Mouse (Mus musculus): ENCODE data around the gene Rab14. TPM values are rescaled to one million over a fixed set of nuclear protein-coding genes. Genes with fewer than 3 reads are reported as not detected.

Rab14 gene
- polyA plus RNA-seq (2015; fragmentation: Nextera tagmentation; extraction: Ambion mirVana): 292 and 332 TPM in 2 replicates

DNA sequence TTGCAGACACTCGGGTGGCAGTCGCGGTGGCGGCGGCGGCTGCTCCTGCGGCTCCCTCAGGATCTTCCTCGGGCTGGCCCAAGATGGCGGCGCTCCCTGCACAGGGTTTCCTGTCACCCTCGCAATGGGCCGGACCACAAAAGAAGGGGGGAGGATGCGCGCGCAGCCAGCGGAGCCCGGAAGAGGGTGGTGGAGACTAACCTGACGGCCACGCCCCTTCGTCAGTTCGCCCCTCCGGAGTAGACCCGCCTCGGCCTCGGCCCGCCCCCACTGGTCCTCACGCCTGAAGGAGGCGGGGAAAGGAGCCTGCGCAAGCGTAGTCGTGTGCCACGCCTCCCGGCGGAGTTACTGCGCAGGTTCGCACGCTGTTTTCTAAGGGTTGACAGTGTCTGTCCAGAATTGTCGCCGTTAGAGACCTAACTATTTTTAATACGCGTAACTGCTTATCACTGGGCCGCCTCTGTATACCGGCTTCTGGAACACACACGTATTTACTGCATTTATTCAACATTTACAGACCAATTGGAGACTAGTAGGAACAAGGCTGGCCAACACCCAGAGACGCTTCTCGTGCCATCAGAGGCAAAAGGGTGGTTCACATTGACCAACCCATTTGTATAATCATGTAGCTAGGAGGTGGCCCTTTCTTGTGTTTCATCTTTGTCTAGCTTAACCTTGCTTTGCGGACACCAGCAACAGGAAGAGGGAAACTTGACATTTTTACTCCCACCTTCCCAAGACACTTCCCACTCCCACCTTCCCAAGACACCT lies at the start of gene Rab14:
TSS of gene Rab14 (minus strand) at position 223 of the 771 bp plus-strand sequence.
- no peaks in the 10 kb centered on the region for H3K27me3 ChIP-seq (ENCODE audit: control insufficient read depth, insufficient read depth, low read length)
- peak within 1 kb of the TSS; percentile 99 for H3K9ac ChIP-seq (ENCODE audit: low read length)
- WGBS: under 1% methylated on average over 45 of the region's 47 CpGs
- H3K4me2 ChIP-seq (ENCODE audit: low read depth, low read length): peak within 1 kb of the TSS; percentile 97
- H3K4me3 ChIP-seq (replicated peaks; ENCODE audit: low read length): peak within 1 kb of the TSS; percentile 87
- H3K27ac ChIP-seq (ENCODE audit: low read length): peak within 1 kb of the TSS; percentile 96
- peaks cover 7% of the 10 kb centered on the region; the same call in 1 of the 2 replicates for H3K4me1 ChIP-seq (ENCODE audit: control insufficient read depth, insufficient read depth, low read length)
- peak; percentile 98 for ATAC-seq (ENCODE audit: insufficient read depth, low FRiP score)
- no peaks in the 10 kb centered on the region for H3K36me3 ChIP-seq (ENCODE audit: control insufficient read depth, insufficient read depth, low read length)
- no peaks in the 10 kb centered on the region for H3K9me3 ChIP-seq (replicated peaks; ENCODE audit: control insufficient read depth, low read length)

DNA sequence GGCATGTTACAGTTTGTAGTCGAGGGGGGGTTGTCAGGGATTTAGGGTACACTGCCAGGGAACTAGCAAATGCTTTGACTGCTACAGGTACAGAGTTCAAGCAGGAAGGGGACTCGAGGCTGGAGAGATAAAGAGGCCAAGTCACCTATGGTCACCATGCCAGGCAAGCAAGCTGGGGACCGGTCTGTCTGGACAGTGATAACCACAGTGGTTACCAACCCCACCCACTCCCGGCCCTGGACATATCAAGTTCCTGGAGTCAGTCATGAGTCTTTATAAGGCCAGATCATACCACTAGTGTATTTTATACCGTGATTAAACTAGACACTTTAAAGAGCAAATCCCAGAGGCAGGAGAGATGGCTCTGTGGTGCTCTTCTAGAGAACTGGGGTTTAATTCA lies 46.8 kb upstream of the Rab14 start:
- 0 out of 2 replicates have a peak, but pooled peaks have one; percentile 33 for ATAC-seq (ENCODE audit: insufficient read depth, low FRiP score)
- Histone ChIP-seq H3K27ac (ENCODE audit: low read length) (no peak overlapping the region), H3K4me3 (replicated peaks; ENCODE audit: low read length) (no peak overlapping the region), H3K27me3 (ENCODE audit: control insufficient read depth, insufficient read depth, low read length) (no peaks in the 10 kb centered on the region), H3K9me3 (replicated peaks; ENCODE audit: control insufficient read depth, low read length) (no peaks in the 10 kb centered on the region), H3K4me2 (ENCODE audit: low read depth, low read length) (no peak overlapping the region), H3K4me1 (ENCODE audit: control insufficient read depth, insufficient read depth, low read length) (no peaks in the 10 kb centered on the region), H3K9ac (ENCODE audit: low read length) (no peak overlapping the region), H3K36me3 (ENCODE audit: control insufficient read depth, insufficient read depth, low read length) (no peaks in the 10 kb centered on the region)
- WGBS: 58% methylated on average over 5 of the region's 5 CpGs

DNA sequence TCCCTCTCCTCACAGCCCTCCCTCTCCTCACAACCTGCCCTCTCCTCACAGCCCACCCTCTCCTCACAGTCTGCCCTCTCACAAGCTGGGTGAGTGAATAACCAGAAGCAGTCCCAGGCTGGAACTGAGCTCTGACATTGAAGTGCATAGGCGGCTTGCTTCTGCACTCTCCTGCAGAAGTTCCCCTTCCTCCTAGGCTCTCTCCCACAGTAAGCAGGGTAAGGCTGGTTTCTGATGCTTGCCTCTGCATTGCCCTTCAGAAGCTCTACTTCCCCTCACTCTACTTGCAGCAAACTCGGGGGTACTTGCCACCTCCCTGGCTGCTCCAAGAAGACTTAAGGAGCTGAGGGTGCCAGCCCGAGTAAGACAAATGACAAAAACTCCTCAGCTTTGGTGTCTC lies 43.3 kb upstream of the Rab14 start:
- no peaks in the 10 kb centered on the region for H3K4me1 ChIP-seq (ENCODE audit: control insufficient read depth, insufficient read depth, low read length)
- no peak for ATAC-seq (ENCODE audit: insufficient read depth, low FRiP score)
- H3K4me2 ChIP-seq (ENCODE audit: low read depth, low read length): no peak overlapping the region
- no peaks in the 10 kb centered on the region for H3K27me3 ChIP-seq (ENCODE audit: control insufficient read depth, insufficient read depth, low read length)
- H3K36me3 ChIP-seq (ENCODE audit: control insufficient read depth, insufficient read depth, low read length): no peaks in the 10 kb centered on the region
- 36% methylated on average over 3 of the region's 3 CpGs for WGBS
- no peak overlapping the region for H3K4me3 ChIP-seq (replicated peaks; ENCODE audit: low read length)
- H3K9me3 ChIP-seq (replicated peaks; ENCODE audit: control insufficient read depth, low read length): no peaks in the 10 kb centered on the region
- no peak overlapping the region for H3K27ac ChIP-seq (ENCODE audit: low read length)
- no peak overlapping the region for H3K9ac ChIP-seq (ENCODE audit: low read length)

DNA sequence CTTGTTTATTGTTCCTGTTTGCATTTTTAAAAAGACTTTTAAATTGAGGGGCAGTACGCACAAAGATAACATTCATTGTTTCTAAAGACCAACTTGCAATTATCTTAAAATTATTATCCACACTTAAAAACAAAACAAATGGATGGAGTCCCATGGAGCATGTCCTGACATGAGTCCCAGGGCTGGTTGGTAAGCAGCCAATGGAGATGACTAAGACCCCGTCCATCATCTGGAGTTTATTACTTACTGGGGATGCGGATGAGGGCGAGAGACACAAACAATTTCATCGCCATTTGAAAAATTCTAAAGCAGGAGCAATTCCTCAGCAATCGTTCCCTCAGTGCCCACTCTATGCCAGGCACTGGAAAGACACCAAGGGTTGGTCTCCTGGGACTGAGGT lies 34.1 kb upstream of the Rab14 start:
- Histone ChIP-seq H3K4me3 (replicated peaks; ENCODE audit: low read length) (no peak overlapping the region), H3K36me3 (ENCODE audit: control insufficient read depth, insufficient read depth, low read length) (no peaks in the 10 kb centered on the region), H3K9me3 (replicated peaks; ENCODE audit: control insufficient read depth, low read length) (no peaks in the 10 kb centered on the region), H3K4me2 (ENCODE audit: low read depth, low read length) (no peak overlapping the region), H3K9ac (ENCODE audit: low read length) (no peak overlapping the region), H3K27ac (ENCODE audit: low read length) (no peak overlapping the region), H3K27me3 (ENCODE audit: control insufficient read depth, insufficient read depth, low read length) (no peaks in the 10 kb centered on the region), H3K4me1 (ENCODE audit: control insufficient read depth, insufficient read depth, low read length) (no peaks in the 10 kb centered on the region)
- 74% methylated on average over 6 of the region's 6 CpGs for WGBS
- no peak for ATAC-seq (ENCODE audit: insufficient read depth, low FRiP score)

DNA sequence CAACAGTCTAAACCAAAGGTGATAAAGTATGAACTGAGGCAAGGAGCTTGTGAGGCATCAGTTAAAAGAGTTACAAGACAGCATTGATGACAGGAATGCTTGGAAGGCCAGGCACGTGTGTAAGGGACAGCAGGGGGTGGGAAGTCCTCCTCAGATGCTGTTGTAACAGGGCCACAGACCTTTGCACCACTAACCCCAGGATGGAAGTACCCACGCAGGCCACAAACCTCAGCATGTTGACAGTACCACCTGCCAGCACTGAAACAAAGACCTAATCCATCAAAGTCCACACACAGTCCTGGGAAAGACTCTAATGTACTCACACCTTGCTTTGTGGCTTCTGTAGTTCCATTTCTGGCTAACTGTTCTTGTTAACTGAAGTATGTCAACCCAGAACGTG lies 33.0 kb upstream of the Rab14 start:
- Histone ChIP-seq H3K36me3 (ENCODE audit: control insufficient read depth, insufficient read depth, low read length) (no peaks in the 10 kb centered on the region), H3K27ac (ENCODE audit: low read length) (no peak overlapping the region), H3K4me3 (replicated peaks; ENCODE audit: low read length) (no peak overlapping the region), H3K4me2 (ENCODE audit: low read depth, low read length) (no peak overlapping the region), H3K27me3 (ENCODE audit: control insufficient read depth, insufficient read depth, low read length) (no peaks in the 10 kb centered on the region), H3K9ac (ENCODE audit: low read length) (no peak overlapping the region), H3K4me1 (ENCODE audit: control insufficient read depth, insufficient read depth, low read length) (no peaks in the 10 kb centered on the region), H3K9me3 (replicated peaks; ENCODE audit: control insufficient read depth, low read length) (no peaks in the 10 kb centered on the region)
- WGBS: 31% methylated on average over 3 of the region's 3 CpGs
- no peak for ATAC-seq (ENCODE audit: insufficient read depth, low FRiP score)

DNA sequence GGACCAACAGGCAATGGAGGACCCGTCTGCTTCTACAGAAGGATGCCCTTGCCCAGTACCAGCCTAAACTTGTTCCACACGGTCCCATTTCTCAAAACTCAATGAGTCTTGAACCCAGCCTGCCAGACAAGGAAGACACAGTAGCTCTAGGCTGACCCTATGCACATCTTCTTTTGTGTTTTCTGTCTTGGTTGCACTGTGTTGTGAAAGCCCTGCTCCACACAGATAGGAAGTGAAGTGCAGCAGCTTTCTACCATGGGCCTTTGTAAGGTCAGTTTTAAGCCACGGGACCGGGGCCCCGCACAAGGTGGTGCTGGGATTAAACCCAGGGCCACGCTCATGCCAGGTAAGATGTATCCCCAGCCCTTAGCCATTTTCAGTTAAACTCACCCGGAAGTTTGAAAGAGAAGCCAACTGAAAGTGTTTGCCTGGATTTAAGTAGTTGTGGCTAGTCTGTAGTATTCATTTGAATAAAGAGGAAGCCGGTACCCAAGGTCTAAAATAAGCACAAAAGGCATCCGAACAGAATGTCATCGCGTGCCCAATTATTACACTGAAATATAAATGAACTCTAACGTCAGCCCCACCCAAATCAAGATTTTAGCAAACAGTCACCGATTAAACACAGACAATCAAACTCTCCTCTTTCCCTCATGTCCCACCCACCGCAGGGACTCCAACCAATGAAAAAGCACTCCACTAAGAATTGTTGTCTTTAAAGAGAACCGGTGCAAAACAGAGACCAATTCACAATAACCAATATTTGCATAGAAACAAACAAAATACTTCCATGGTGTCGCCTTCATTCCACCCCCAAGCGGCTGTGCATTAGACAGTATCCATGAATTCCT lies 31.9 kb upstream of the Rab14 start:
- Histone ChIP-seq H3K9me3 (replicated peaks; ENCODE audit: control insufficient read depth, low read length) (no peaks in the 10 kb centered on the region), H3K4me1 (ENCODE audit: control insufficient read depth, insufficient read depth, low read length) (no peaks in the 10 kb centered on the region), H3K27me3 (ENCODE audit: control insufficient read depth, insufficient read depth, low read length) (no peaks in the 10 kb centered on the region), H3K4me2 (ENCODE audit: low read depth, low read length) (no peak overlapping the region), H3K36me3 (ENCODE audit: control insufficient read depth, insufficient read depth, low read length) (no peaks in the 10 kb centered on the region), H3K4me3 (replicated peaks; ENCODE audit: low read length) (no peak overlapping the region), H3K27ac (ENCODE audit: low read length) (peak overlapping the region; percentile 9; the same call in 1 of the 2 replicates), H3K9ac (ENCODE audit: low read length) (no peak overlapping the region)
- WGBS: 63% methylated on average over 17 of the region's 17 CpGs
- ATAC-seq (ENCODE audit: insufficient read depth, low FRiP score): no peak

DNA sequence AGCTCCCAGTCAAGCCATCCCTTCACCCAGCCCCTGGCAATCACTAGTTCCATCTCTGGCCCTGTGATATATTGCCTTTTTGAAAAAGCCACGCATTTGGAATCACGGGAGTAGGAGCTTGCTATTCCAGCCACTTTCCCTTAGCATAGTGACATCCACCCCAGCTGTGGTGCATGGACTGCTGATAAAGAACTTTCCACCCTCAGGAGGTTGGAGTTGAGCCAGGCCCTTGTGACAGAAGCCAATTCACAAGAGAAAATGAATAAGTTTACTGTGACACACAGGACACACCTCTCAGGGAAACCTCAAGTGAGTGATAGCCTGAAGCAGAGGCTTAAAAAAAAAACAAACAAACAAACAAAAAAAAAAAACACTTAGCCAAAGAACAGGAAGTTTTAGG lies 31.0 kb upstream of the Rab14 start:
- no peak overlapping the region for H3K9ac ChIP-seq (ENCODE audit: low read length)
- H3K4me3 ChIP-seq (replicated peaks; ENCODE audit: low read length): no peak overlapping the region
- no peaks in the 10 kb centered on the region for H3K27me3 ChIP-seq (ENCODE audit: control insufficient read depth, insufficient read depth, low read length)
- no peak overlapping the region for H3K4me2 ChIP-seq (ENCODE audit: low read depth, low read length)
- 42% methylated on average over 2 of the region's 2 CpGs for WGBS
- H3K27ac ChIP-seq (ENCODE audit: low read length): no peak overlapping the region
- no peaks in the 10 kb centered on the region for H3K9me3 ChIP-seq (replicated peaks; ENCODE audit: control insufficient read depth, low read length)
- ATAC-seq (ENCODE audit: insufficient read depth, low FRiP score): no peak
- no peaks in the 10 kb centered on the region for H3K36me3 ChIP-seq (ENCODE audit: control insufficient read depth, insufficient read depth, low read length)
- no peaks in the 10 kb centered on the region for H3K4me1 ChIP-seq (ENCODE audit: control insufficient read depth, insufficient read depth, low read length)

DNA sequence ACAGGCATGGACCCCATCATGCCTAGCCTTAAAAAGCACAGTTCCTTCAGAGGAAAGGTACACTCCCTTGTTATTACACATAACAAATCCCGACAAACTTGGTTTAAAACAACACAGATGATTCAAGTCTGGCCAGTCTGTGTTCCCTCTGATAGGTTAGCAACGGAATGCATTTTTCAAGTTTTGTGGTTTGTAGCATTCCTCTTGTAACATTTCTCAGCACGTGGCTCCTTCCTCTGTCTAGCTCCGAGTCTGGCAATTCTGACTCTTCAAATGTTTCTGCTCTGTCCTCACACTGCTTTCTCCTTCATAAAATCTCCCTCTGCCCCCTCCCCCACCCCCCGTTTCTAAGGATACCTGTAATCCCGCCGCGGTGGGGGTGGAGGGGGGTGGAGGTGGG lies 29.3 kb upstream of the Rab14 start:
- Histone ChIP-seq H3K9me3 (replicated peaks; ENCODE audit: control insufficient read depth, low read length) (no peaks in the 10 kb centered on the region), H3K36me3 (ENCODE audit: control insufficient read depth, insufficient read depth, low read length) (no peaks in the 10 kb centered on the region), H3K4me1 (ENCODE audit: control insufficient read depth, insufficient read depth, low read length) (no peaks in the 10 kb centered on the region), H3K27me3 (ENCODE audit: control insufficient read depth, insufficient read depth, low read length) (no peaks in the 10 kb centered on the region), H3K4me2 (ENCODE audit: low read depth, low read length) (no peak overlapping the region), H3K27ac (ENCODE audit: low read length) (no peak overlapping the region), H3K9ac (ENCODE audit: low read length) (no peak overlapping the region), H3K4me3 (replicated peaks; ENCODE audit: low read length) (no peak overlapping the region)
- WGBS: 12% methylated on average over 8 of the region's 8 CpGs
- ATAC-seq (ENCODE audit: insufficient read depth, low FRiP score): no peak

DNA sequence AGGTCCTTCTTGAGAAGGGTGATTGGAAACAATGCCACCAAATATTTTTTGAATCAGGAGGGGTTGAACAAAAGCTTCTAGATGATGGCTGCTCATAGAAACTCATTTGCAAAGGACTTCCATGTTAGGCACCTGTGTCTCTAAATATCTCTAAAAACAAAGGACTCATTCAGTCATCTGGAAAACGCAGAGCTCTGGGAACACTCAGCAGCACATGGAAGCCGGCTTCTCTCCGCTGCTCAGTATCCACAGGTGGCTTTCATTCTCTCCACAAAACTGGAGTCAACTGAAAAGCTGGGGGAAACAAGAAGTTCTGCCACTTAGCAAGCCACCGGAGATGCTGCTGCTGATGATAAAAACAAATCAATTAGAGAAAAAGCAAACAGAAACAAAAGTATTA lies 27.2 kb upstream of the Rab14 start:
- ATAC-seq (ENCODE audit: insufficient read depth, low FRiP score): no peak
- 55% methylated on average over 4 of the region's 4 CpGs for WGBS
- Histone ChIP-seq H3K9me3 (replicated peaks; ENCODE audit: control insufficient read depth, low read length) (no peaks in the 10 kb centered on the region), H3K4me1 (ENCODE audit: control insufficient read depth, insufficient read depth, low read length) (no peaks in the 10 kb centered on the region), H3K27ac (ENCODE audit: low read length) (no peak overlapping the region), H3K4me3 (replicated peaks; ENCODE audit: low read length) (no peak overlapping the region), H3K4me2 (ENCODE audit: low read depth, low read length) (no peak overlapping the region), H3K9ac (ENCODE audit: low read length) (no peak overlapping the region), H3K27me3 (ENCODE audit: control insufficient read depth, insufficient read depth, low read length) (no peaks in the 10 kb centered on the region), H3K36me3 (ENCODE audit: control insufficient read depth, insufficient read depth, low read length) (no peaks in the 10 kb centered on the region)
